Mouse (Mus musculus) NIH3T3 (cell line): ENCODE data around the gene Rack1.
A peak's percentile ranks its signal among the peaks of the same experiment; 100 is the strongest.

Experiments
- DNase-seq: peaks from one replicate; pipeline ENCODE4 v3.0.0-alpha.2; 2012; ENCODE audit warnings: low read depth

Rack1 gene

DNA sequence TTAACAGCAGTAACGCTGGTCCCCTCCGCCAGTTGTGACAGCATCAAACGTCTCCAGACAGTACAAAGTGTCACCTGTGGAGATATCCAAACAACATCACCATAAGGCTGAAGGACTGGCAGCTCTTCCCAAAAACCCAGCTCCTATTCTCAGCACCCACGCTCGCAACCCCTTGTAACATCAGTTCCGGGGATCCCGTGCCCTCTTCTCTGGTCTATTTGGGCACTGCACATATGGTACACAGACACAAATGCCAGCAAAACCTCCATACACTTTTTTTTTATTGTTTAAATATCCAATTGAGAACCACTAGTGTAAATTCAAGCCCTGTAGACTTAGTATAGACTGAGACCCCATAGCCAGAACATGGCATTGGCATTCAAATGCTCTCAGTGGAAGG lies 4.9 kb upstream of the Rack1 start:
- DNase-seq = no peak

DNA sequence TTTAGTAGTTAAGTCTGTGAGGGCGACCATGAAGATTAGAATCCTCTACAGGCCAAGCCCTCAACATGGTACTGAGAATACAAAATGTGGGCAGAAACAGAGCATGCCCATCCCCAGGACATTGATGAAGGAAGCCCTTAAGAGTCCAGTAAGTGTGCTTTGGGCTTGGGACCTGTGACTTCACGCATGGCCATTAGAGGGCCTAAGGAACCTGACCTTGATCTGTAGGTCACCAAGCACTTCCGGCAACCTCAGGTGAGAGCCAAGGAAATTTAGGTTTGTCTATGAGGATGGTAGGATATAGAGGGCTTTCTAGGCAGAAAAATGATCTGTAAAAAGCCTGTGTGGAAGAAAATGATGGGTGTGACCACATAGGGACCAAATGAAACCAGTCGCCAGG lies 3.8 kb upstream of the Rack1 start:
- no peak for DNase-seq

DNA sequence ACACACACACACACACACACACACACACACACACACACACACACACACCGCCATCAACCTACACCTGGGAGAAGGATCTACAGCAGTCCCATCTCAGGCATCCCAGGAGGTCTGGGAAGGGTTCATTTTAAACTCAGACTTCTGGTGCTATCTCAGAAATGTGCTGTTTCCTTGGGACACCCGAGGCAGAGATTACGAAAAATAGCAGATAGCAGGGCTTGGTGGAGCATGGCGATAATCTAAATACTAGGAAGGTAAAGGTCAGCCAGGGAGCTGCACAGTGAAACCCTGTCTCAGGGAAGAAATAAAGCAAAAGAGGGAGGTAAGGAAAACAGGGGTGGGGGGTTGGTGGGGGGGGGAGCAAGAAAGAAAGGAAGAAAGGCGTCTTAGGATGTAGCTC lies 2.8 kb upstream of the Rack1 start:
- no peak for DNase-seq

GRCm38 (mm10) chr11:48798308-48798707 lies 1.8 kb upstream of the Rack1 start:
- DNase-seq = no peak

GRCm38 (mm10) chr11:48798984-48799920 lies 880 bp upstream of the Rack1 start:
- peak; percentile 31 for DNase-seq

DNA sequence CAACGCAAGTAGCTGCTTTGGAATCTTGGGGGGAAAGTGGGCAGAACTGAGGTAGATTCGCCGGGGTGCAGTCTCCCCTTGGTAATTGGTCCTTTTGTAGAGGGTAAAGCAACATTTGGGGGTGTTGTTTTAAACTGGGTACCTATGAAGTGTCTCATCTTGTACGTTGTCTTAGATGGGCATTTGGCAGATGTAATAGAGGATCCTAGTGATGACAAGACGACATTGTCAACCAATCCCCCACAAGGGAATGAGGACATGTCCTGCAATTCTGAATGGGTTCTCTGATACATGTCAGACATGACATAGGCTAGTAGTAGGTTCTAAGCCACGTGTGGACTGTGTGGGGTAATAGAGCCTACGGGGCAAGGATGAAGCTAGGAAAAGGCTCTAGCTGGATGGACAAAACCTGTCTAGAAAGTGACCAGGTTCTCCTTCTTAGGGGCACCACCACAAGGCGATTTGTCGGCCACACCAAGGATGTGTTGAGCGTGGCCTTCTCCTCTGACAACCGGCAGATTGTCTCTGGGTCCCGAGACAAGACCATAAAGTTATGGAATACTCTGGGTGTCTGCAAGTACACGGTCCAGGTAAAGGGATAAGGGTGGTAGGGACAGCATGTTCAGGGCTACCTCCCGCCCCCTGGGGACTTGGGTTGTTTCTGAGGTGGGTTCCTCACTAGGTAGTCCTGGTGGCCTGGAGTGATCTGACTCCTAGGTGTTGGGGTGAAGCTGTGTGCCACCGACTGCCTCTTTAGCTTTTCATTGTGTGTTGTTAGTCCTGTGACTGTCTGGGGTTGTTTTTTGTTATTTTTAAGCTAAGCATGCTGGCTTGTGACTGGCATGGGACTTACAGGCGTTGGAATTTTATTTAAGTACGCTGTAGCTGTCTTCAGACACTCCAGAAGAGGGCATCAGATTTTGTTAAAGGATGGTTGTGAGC lies 2.0 kb downstream of the Rack1 start:
- no peak for DNase-seq

DNA sequence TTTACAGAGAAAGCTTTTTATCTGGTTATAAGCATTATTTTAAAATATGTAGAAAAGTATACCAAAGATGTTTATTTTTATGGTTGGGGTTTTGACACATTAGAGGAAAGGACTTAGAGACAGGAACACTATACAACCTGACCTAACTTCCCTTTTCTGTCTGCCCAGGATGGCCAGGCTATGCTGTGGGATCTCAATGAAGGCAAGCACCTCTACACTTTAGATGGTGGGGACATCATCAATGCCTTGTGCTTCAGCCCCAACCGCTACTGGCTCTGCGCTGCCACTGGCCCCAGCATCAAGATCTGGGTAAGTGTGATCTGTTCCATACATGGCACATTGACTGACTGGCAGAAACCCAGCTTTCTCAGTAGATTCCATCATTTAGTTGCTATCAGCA lies 3.9 kb downstream of the Rack1 start:
- no peak for DNase-seq

DNA sequence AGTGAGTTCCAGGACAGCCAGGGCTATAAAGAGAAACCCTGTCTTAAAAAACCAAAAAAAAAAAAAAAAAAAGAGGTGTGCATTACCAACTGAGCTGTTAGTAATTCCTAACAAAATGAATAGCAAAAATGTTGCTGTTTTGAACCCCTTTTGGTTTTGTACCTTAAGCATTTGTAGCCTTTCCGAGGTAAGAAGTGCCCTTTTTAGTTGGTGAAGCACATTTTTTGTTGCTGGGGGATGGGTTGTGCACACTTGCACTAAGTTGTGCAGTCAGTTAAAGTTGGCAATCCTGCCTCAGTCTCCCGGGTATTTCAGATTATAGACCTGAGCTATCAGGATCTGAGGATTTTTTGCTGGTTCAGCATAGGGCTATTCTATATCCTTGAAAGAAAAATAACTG lies 4.8 kb downstream of the Rack1 start:
- DNase-seq = no peak

GRCm38 (mm10) chr11:48806856-48807562 lies 6.9 kb downstream of the Rack1 start:
- no peak for DNase-seq

DNA sequence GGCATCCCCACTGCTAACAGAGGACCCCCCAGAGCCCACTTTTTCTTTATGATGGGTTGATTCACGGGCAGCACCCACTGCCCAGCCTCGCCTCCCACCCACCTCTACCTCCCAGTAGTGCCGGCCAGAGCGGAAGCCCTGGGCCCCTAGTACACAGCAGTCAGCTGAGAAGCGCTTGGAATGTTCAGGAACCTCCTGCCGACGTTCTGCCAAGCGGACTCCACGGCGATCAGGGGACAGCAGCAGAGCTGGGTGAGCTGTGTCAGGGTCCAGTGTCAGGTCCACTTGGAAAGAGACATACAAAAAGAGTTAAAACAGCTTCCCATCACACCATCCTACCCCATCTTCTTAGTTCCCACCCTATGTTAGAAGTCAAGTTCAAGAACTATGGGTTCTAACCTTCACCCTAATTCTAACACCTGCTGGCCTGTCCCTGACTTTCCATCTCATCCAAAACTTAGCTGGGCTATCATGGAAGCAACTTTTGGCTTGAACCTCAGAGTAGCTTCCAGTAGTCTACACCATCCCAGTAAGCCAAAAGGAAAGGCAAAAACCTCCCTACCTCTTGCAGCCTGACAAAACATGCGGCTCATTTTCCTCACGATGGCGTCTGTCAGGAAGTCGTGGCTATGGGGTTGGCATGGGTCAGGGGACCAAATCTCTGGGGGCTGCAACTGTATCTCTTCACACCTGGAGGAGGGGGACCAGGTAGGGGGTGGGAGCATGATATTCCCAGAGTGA lies 7.6 kb downstream of the Rack1 start:
- DNase-seq = no peak

DNA sequence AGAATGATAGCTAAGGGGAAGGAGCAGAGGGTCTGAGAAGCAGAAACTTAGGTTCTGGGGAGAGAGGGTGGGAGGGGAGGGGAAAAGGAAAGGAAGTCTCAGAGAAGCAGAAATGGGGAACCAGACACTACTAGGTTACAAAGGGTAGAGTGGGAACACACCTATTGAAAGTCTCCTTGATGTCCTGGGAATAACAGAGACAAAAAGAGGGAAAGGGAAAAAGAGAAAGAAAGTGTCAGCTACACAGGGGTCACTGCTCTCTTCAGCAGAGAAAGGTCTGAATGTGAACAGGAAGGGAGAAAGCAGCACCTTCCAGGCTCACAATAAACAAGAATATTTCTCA lies 8.1 kb downstream of the Rack1 start:
- DNase-seq = no peak

DNA sequence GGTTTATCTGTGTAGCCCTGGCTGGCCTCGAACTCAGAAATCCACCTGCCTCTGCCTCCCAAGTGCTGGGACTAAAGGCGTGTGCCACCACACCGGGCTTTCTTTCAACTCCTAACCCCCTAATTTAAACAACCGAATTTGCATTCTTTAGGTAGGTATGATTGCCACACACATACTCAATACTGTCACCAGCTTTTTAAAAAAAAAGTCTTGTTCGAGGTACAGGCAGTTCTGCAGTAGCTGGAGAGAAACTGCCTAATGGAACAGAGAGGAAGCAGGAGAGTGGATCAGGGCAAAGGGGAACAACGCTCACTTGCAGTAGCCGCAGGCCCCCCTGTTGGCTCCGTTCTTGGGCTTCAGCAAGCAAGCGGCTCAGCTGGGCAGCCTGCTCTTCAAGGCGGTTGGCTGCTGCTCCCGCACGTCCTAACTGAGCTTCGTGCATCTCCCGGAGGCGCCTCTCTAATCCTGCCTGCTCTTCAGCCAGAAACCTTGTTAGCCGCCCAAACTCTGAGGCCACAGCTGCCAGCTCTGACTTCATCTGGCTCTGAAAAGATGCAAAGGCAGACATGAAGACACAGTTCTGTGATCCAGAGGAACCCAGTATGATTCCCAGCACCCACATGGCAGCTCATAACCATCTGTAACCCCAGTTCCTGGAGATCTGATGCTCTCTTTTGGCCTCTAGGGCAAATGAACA lies 8.8 kb downstream of the Rack1 start:
- no peak for DNase-seq

DNA sequence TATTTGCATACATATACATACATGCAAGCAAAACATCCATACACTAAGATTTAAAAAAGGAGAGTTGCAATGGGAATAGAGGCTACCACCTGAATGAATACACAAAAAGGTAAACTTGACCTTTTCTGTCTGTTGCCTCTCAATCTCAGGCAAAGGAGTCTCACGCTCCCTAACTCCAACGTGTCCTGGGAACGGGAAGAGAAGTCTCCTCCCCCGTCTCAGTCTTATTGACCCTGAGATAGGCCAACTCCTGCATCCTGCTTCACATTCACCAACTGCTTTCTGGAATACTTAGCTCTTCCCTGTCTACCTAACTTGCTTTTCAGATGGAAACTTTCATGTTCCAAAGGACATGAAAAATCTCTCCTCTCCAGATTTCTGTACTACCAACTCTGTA lies 9.3 kb downstream of the Rack1 start:
- DNase-seq = no peak

GRCm38 (mm10) chr11:48810142-48810541 lies 10.0 kb downstream of the Rack1 start:
- no peak for DNase-seq

DNA sequence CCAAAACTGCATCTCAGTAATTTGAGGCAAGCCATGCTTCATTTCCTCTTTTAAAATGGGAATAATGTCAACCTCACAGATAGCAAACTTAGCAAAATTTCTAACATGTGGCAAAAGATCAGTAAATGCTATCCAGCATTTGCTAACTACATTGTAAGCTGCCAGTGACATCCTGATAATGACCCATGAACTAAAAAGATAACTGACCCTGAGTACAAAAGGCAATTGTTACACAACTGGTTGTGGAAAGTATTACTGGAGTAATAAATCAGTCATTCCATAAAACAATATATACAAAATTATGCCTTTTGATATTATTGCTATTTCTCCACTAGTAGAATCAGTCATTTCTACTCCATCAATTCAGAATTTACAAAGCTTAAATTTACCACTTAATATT lies 13.7 kb downstream of the Rack1 start:
- no peak for DNase-seq

DNA sequence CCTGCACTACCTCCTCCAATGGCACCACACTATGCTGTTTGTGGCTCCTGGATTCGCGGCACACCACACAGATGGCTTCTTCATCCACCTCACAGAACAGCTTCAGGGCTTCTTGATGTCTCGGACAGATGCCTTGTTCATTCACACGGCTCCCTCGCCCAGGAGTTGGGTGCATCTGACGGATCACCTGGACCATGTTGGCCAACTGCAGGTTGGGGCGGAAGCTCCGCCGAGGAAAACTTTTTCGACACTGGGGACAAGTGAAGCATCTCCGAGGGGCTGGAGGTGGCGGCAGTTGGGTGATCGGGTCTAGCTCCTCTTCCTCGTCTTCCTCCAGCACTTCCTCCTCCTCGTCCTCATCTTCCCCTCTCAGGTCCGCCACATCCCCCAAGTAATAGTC lies 15.7 kb downstream of the Rack1 start:
- DNase-seq = no peak

- peak; percentile 68 for DNase-seq
Observed at GRCm38 (mm10) chr11:48816281-48816781, 16.2 kb downstream of the Rack1 start.

GRCm38 (mm10) chr11:48816800-48817665 lies 16.9 kb downstream of the Rack1 start, which contains the start of gene Trim41:
Gene Trim41 (minus strand): TSS chr11:48817353.
- peak; percentile 99 for DNase-seq

DNA sequence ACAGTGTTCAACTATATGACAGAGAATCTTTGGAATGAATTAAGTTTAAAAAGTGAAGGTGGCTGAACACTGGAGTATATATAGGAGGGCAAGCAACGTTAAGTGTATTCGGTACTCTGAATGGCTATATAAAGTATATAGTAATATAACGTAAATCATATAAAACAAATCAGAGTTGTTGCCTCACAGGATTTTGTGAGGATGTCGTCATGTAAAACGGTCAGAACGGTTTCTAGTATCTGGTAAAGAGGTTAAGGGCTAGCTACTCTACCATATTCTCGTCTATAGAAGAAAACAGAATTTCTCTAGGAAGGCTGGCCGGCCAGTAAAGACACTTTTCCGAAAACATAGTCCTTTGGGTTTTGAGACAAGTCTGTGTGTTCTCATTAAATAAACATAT lies 17.7 kb downstream of the Rack1 start:
- no peak for DNase-seq

- peak; percentile 98 for DNase-seq
Observed at GRCm38 (mm10) chr11:48818346-48818745, 18.2 kb downstream of the Rack1 start.
